Mouse (Mus musculus) E14TG2a.4 (cell line): Measurements from ENCODE around the gene Ss18l1.

ENCODE experiments used
- CTCF ChIP-seq: conservative IDR thresholded peaks from 2 replicates; pipeline ENCODE4 v1.5.1; 2014; ENCODE audit warnings: low read length
- NANOG ChIP-seq: IDR thresholded peaks from 2 replicates; pipeline ENCODE4 v1.6.1; 2014; ENCODE audit warnings: borderline replicate concordance, low read length, mixed read lengths

GRCm38 (mm10) chr2:180040406-180040805 is 1.9 kb upstream of the Ss18l1 start:
- no peak for TF ChIP-seq CTCF
- no peak for TF ChIP-seq NANOG
